Mouse (Mus musculus): ENCODE measurements around the gene Kbtbd8. TPM values are rescaled to one million over a fixed set of nuclear protein-coding genes. Genes with fewer than 3 reads are reported as not detected.

Gene Kbtbd8
- polyA plus RNA-seq, 1 experiment from 2014 or later = 4.4 TPM

Other genes starting within 250 kb of the Kbtbd8 start
- not detected in 2 replicates for gene Gm10234, start 204.9 kb downstream of the Kbtbd8 start, polyA plus RNA-seq (2015; fragmentation: Nextera tagmentation; extraction: Ambion mirVana)